Mouse (Mus musculus): ENCODE measurements around the gene Ptpro.
"Not testable (repeated sequence)": the region's sequence is repeated elsewhere in the genome, so short reads cannot be mapped to it uniquely, and the experiment has no call there.

Gene Ptpro

GRCm38 (mm10) chr6:137446116-137446515 lies 194.0 kb downstream of the Ptpro start:
- not testable (repeated sequence) for DNase-seq (ENCODE audit: low read depth, low spot score)

- DNase-seq (ENCODE audit: low read depth, low spot score), result peak; percentile 97
These were observed 203.5 kb downstream of the Ptpro start for GRCm38 (mm10) chr6:137455537-137456041.

GRCm38 (mm10) chr6:137456064-137456463 lies 203.9 kb downstream of the Ptpro start:
- no peak for DNase-seq (ENCODE audit: low read depth, low spot score)

GRCm38 (mm10) chr6:137457210-137457609 lies 205.1 kb downstream of the Ptpro start:
- no peak for DNase-seq (ENCODE audit: low read depth, low spot score)

- DNase-seq (ENCODE audit: low read depth, low spot score), result no peak
These were observed 206.0 kb downstream of the Ptpro start for GRCm38 (mm10) chr6:137458136-137458535.

GRCm38 (mm10) chr6:137463771-137464170 lies 211.7 kb downstream of the Ptpro start:
- DNase-seq (ENCODE audit: low read depth, low spot score), result no peak

- DNase-seq (ENCODE audit: low read depth, low spot score), result peak; percentile 99
These were observed 213.1 kb downstream of the Ptpro start for GRCm38 (mm10) chr6:137465253-137465652.

GRCm38 (mm10) chr6:137466256-137466655 lies 214.1 kb downstream of the Ptpro start:
- DNase-seq (ENCODE audit: low read depth, low spot score), result no peak

- no peak for DNase-seq (ENCODE audit: low read depth, low spot score)
These were observed 215.6 kb downstream of the Ptpro start for GRCm38 (mm10) chr6:137467696-137468095.

GRCm38 (mm10) chr6:137469541-137469940 lies 217.4 kb downstream of the Ptpro start:
- peak; percentile 23 for DNase-seq (ENCODE audit: low read depth, low spot score)

GRCm38 (mm10) chr6:137470901-137471598 lies 218.9 kb downstream of the Ptpro start:
- peak; percentile 49 for DNase-seq (ENCODE audit: low read depth, low spot score)

GRCm38 (mm10) chr6:137472129-137472528 lies 220.0 kb downstream of the Ptpro start:
- DNase-seq (ENCODE audit: low read depth, low spot score), result no peak

GRCm38 (mm10) chr6:137473433-137473832 lies 221.3 kb downstream of the Ptpro start:
- DNase-seq (ENCODE audit: low read depth, low spot score), result no peak

- not testable (repeated sequence) for DNase-seq (ENCODE audit: low read depth, low spot score)
These were observed 223.6 kb downstream of the Ptpro start for GRCm38 (mm10) chr6:137475695-137476094.

GRCm38 (mm10) chr6:137482891-137483290 lies 230.8 kb downstream of the Ptpro start:
- DNase-seq (ENCODE audit: low read depth, low spot score), result no peak

- DNase-seq (ENCODE audit: low read depth, low spot score), result no peak
These were observed 235.3 kb downstream of the Ptpro start for GRCm38 (mm10) chr6:137487443-137487842.

GRCm38 (mm10) chr6:137490115-137490514 lies 238.0 kb downstream of the Ptpro start:
- no peak for DNase-seq (ENCODE audit: low read depth, low spot score)

GRCm38 (mm10) chr6:137491659-137492058 lies 239.5 kb downstream of the Ptpro start:
- no peak for DNase-seq (ENCODE audit: low read depth, low spot score)

- peak; percentile 55 for DNase-seq (ENCODE audit: low read depth, low spot score)
These were observed 240.5 kb downstream of the Ptpro start for GRCm38 (mm10) chr6:137492582-137492981.

- no peak for DNase-seq (ENCODE audit: low read depth, low spot score)
These were observed 241.4 kb downstream of the Ptpro start for GRCm38 (mm10) chr6:137493211-137494135.

- no peak for DNase-seq (ENCODE audit: low read depth, low spot score)
These were observed 242.0 kb downstream of the Ptpro start for GRCm38 (mm10) chr6:137494136-137494475.

GRCm38 (mm10) chr6:137494801-137495200 lies 242.7 kb downstream of the Ptpro start:
- DNase-seq (ENCODE audit: low read depth, low spot score), result no peak
